Mouse (Mus musculus): ENCODE measurements around the gene Thbs3. TPM values are rescaled to one million over a fixed set of nuclear protein-coding genes. Genes with fewer than 3 reads are reported as not detected.

Gene Thbs3
- total and polyA plus RNA-seq, 2 experiments from 2014 or later: 17.4 to 26.4 TPM

DNA sequence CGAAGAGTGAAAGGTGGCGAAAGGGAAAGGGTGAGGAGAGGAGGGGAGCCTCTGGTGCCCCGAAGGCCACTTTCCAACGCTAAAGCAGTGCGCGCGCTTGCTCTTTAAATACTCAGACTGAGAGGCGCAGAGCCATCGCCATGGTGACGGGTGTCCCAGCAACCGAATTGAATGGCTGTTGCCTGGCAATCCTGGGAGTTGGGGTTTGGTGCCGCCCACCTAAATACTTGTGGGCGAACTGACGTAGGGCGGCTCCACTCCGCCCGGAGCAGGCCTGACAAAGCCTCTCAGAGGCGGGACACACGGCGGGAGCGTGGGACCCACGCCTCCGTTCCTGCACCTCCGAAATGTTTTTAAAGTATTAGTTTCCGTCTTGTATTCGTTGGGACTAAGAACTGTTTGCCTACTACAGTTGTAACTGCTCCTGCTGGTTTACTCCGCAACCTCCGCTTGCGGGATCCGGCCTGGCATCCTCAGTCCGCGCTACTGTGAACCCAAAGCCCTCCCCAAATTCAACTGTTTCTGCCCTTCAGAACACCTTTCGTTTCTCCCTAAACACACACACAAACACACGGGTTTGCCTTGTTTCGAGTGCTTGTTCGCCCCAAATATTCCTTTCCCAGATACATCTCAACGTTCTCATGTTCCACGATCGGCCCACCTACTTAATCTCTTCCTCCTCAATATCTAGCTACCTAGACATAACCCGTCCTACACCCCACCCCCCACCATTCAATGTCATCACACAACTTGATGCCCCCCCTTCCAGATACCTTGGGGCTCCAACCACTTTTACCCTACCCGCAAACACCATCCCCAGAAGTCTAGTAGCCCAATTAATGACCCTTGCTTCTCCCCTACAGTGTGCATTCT is 12.6 kb downstream of the Thbs3 start:
- WGBS: 5% methylated on average over 41 of the region's 41 CpGs
- TF ChIP-seq CTCF (IDR thresholded peaks at IDR 0.05; ENCODE audit: low read depth): no peak
- no peak for TF ChIP-seq EP300 (IDR thresholded peaks at IDR 0.05; ENCODE audit: low read depth)
- Histone ChIP-seq H3K9ac (replicated peaks; ENCODE audit: low read depth, low read length) (0 out of 2 replicates have a peak overlapping the region, but pooled peaks have one; percentile 22), H3K27ac (ENCODE audit: low read depth) (peak overlapping the region; percentile 31; the same call in 1 of the 2 replicates), H3K4me3 (ENCODE audit: low read depth, low read length) (peak overlapping the region; percentile 50), H3K27me3 (ENCODE audit: control insufficient read depth, insufficient read depth, low read length) (peaks cover 21% of the 10 kb centered on the region; the same call in 1 of the 2 replicates), H3K36me3 (replicated peaks; ENCODE audit: control insufficient read depth, insufficient read depth, low read length) (no peaks in the 10 kb centered on the region), H3K4me2 (ENCODE audit: low read depth, low read length) (peak overlapping the region; percentile 64), H3K4me1 (ENCODE audit: control insufficient read depth, insufficient read depth) (peaks cover 11% of the 10 kb centered on the region), H3K9me3 (replicated peaks; ENCODE audit: control insufficient read depth, low read length) (no peaks in the 10 kb centered on the region)
- DNase-seq (ENCODE audit: low spot score): peak; percentile 73
- peak; percentile 71 for ATAC-seq (ENCODE audit: insufficient read depth, low read depth)

DNA sequence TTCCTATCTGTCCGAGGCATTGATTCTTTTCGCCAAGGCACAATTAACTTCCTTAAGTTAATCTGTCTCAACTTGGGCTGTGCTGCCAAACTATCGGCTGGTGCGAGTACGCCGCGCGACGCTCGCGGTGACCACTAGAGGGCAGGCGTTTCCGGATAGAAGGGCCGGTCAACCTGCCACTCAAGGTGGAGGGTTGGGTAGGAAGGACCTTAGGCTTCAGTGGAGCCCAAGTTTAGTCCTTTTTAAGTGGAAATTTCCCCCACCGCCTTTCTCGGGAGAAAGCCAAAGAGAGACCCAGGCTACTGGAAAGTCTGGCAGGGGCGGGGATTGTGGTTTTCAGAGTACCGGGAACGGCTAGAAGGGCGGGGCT is 13.2 kb downstream of the Thbs3 start:
- H3K36me3 ChIP-seq (replicated peaks; ENCODE audit: control insufficient read depth, insufficient read depth, low read length): no peaks in the 10 kb centered on the region
- TF ChIP-seq EP300 (IDR thresholded peaks at IDR 0.05; ENCODE audit: low read depth) (no peak), CTCF (IDR thresholded peaks at IDR 0.05; ENCODE audit: low read depth) (peak; percentile 96)
- H3K27me3 ChIP-seq (ENCODE audit: control insufficient read depth, insufficient read depth, low read length): peaks cover 21% of the 10 kb centered on the region; the same call in 1 of the 2 replicates
- no peaks in the 10 kb centered on the region for H3K9me3 ChIP-seq (replicated peaks; ENCODE audit: control insufficient read depth, low read length)
- 0% methylated on average over 20 of the region's 20 CpGs for WGBS
- peak; percentile 72 for ATAC-seq (ENCODE audit: insufficient read depth, low read depth)
- 0 out of 2 replicates have a peak overlapping the region, but pooled peaks have one; percentile 13 for H3K27ac ChIP-seq (ENCODE audit: low read depth)
- peak overlapping the region; percentile 50 for H3K4me3 ChIP-seq (ENCODE audit: low read depth, low read length)
- peaks cover 17% of the 10 kb centered on the region for H3K4me1 ChIP-seq (ENCODE audit: control insufficient read depth, insufficient read depth)
- DNase-seq (ENCODE audit: low spot score): peak; percentile 77
- H3K4me2 ChIP-seq (ENCODE audit: low read depth, low read length): peak overlapping the region; percentile 64
- H3K9ac ChIP-seq (replicated peaks; ENCODE audit: low read depth, low read length): peak overlapping the region; percentile 22; the same call in 1 of the 2 replicates

DNA sequence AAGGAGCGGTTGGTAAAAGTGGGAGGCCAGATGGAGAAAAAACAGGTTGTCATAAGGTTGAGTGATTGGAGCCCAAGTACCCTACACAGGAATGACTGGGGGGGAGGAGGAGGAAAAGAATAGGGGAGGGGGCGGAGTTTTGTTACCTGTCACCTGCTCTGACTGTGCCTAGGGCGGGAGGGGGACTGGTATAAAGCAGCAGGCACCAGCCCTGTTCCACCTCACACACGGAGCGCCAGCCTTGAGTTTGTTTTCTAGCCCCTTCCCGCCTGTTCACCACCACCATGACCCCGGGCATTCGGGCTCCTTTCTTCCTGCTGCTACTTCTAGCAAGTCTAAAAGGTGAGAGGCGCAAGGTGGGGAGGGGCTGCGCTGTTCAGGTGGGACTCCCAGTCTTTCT is 13.9 kb downstream of the Thbs3 start, which contains the start of gene Muc1:
Gene Muc1 (plus strand): TSS at position 222 of the 400 bp plus-strand sequence.
- H3K4me1 ChIP-seq (ENCODE audit: control insufficient read depth, insufficient read depth): peaks cover 23% of the 10 kb centered on the region
- H3K27me3 ChIP-seq (ENCODE audit: control insufficient read depth, insufficient read depth, low read length): peaks cover 21% of the 10 kb centered on the region; the same call in 1 of the 2 replicates
- DNase-seq (ENCODE audit: low spot score): no peak
- peak within 1 kb of the TSS; percentile 22; the same call in 1 of the 2 replicates for H3K9ac ChIP-seq (replicated peaks; ENCODE audit: low read depth, low read length)
- H3K36me3 ChIP-seq (replicated peaks; ENCODE audit: control insufficient read depth, insufficient read depth, low read length): no peaks in the 10 kb centered on the region
- peak within 1 kb of the TSS; percentile 50 for H3K4me3 ChIP-seq (ENCODE audit: low read depth, low read length)
- no peak for ATAC-seq (ENCODE audit: insufficient read depth, low read depth)
- WGBS: 36% methylated on average over 10 of the region's 10 CpGs
- H3K4me2 ChIP-seq (ENCODE audit: low read depth, low read length): peak within 1 kb of the TSS; percentile 64
- H3K9me3 ChIP-seq (replicated peaks; ENCODE audit: control insufficient read depth, low read length): no peaks in the 10 kb centered on the region
- TF ChIP-seq EP300 (IDR thresholded peaks at IDR 0.05; ENCODE audit: low read depth) (no peak), CTCF (IDR thresholded peaks at IDR 0.05; ENCODE audit: low read depth) (no peak)
- 0 out of 2 replicates have a peak within 1 kb of the TSS, but pooled peaks have one; percentile 31 for H3K27ac ChIP-seq (ENCODE audit: low read depth)

DNA sequence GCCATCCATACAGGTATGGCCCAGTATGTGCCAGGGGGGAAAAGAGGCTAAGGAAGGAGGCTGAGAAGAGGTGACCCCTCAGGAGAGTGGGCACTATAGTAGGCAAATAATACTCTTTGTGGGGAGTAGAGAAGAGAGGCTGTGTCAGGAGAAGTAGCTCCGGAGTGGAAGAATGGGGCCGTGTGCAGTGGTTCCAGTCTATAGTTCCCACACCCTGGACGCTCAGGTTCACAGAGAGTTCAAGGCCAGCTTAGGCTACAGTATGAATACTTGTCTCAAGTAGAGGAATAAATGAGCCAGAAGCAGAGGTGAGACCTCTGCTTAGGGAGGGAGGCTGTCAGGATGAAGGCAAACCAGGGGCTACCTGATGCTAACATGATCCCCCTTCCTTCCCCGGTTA is 14.3 kb downstream of the Thbs3 start:
- H3K4me2 ChIP-seq (ENCODE audit: low read depth, low read length): no peak overlapping the region
- TF ChIP-seq EP300 (IDR thresholded peaks at IDR 0.05; ENCODE audit: low read depth): no peak
- TF ChIP-seq CTCF (IDR thresholded peaks at IDR 0.05; ENCODE audit: low read depth): no peak
- DNase-seq (ENCODE audit: low spot score) (no peak), ATAC-seq (ENCODE audit: insufficient read depth, low read depth) (no peak)
- no peak overlapping the region for H3K4me3 ChIP-seq (ENCODE audit: low read depth, low read length)
- H3K36me3 ChIP-seq (replicated peaks; ENCODE audit: control insufficient read depth, insufficient read depth, low read length): no peaks in the 10 kb centered on the region
- H3K4me1 ChIP-seq (ENCODE audit: control insufficient read depth, insufficient read depth): peaks cover 23% of the 10 kb centered on the region
- 73% methylated on average over 4 of the region's 4 CpGs for WGBS
- no peak overlapping the region for H3K9ac ChIP-seq (replicated peaks; ENCODE audit: low read depth, low read length)
- H3K27ac ChIP-seq (ENCODE audit: low read depth): no peak overlapping the region
- H3K9me3 ChIP-seq (replicated peaks; ENCODE audit: control insufficient read depth, low read length): no peaks in the 10 kb centered on the region
- H3K27me3 ChIP-seq (ENCODE audit: control insufficient read depth, insufficient read depth, low read length): peaks cover 21% of the 10 kb centered on the region; the same call in 1 of the 2 replicates

DNA sequence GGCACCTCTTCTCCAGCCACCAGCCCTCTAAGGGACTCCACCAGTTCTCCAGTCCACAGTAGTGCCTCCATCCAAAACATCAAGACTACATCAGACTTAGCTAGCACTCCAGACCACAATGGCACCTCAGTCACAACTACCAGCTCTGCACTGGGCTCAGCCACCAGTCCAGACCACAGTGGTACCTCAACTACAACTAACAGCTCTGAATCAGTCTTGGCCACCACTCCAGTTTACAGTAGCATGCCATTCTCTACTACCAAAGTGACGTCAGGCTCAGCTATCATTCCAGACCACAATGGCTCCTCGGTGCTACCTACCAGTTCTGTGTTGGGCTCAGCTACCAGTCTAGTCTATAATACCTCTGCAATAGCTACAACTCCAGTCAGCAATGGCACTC is 15.6 kb downstream of the Thbs3 start:
- Histone ChIP-seq H3K4me3 (ENCODE audit: low read depth, low read length) (no peak overlapping the region), H3K9ac (replicated peaks; ENCODE audit: low read depth, low read length) (no peak overlapping the region), H3K36me3 (replicated peaks; ENCODE audit: control insufficient read depth, insufficient read depth, low read length) (no peaks in the 10 kb centered on the region), H3K9me3 (replicated peaks; ENCODE audit: control insufficient read depth, low read length) (no peaks in the 10 kb centered on the region), H3K27me3 (ENCODE audit: control insufficient read depth, insufficient read depth, low read length) (peaks cover 19% of the 10 kb centered on the region; the same call in 1 of the 2 replicates), H3K27ac (ENCODE audit: low read depth) (no peak overlapping the region), H3K4me2 (ENCODE audit: low read depth, low read length) (no peak overlapping the region), H3K4me1 (ENCODE audit: control insufficient read depth, insufficient read depth) (peaks cover 23% of the 10 kb centered on the region)
- DNase-seq (ENCODE audit: low spot score) (no peak), ATAC-seq (ENCODE audit: insufficient read depth, low read depth) (no peak)
- 72% methylated on average over 2 of the region's 2 CpGs for WGBS
- TF ChIP-seq EP300 (IDR thresholded peaks at IDR 0.05; ENCODE audit: low read depth) (no peak), CTCF (IDR thresholded peaks at IDR 0.05; ENCODE audit: low read depth) (no peak)
